Mouse (Mus musculus) forebrain, embryonic 15.5 days (tissue): ENCODE measurements around the gene Rab3gap2. TPM values are rescaled to one million over a fixed set of nuclear protein-coding genes. Genes with fewer than 3 reads are reported as not detected.

ENCODE experiments used
- ATAC-seq: fragments of 200-750 bp; cut with Nextera tagmentation; replicated peaks from 2 replicates; pipeline ENCODE4 v1.8.0; 2017; ENCODE audit warnings: mild to moderate bottlenecking, moderate TSS enrichment, moderate library complexity
- H3K27ac ChIP-seq: fragments of 300-500 bp; sonication (generic); replicated peaks from 2 replicates; pipeline ENCODE4 v1.5.1; 2015; ENCODE audit warnings: mild to moderate bottlenecking, inconsistent platforms
- H3K27me3 ChIP-seq: fragments of 300-500 bp; sonication (generic); 2 replicates; pipeline ENCODE4 v1.6.1; 2015; ENCODE audit warnings: inconsistent platforms
- H3K36me3 ChIP-seq: fragments of 300-500 bp; sonication (generic); 2 replicates; pipeline ENCODE4 v1.6.1; 2015; ENCODE audit warnings: mild to moderate bottlenecking, inconsistent platforms
- H3K4me1 ChIP-seq: fragments of 300-500 bp; sonication (generic); 2 replicates; pipeline ENCODE4 v1.6.1; 2015; ENCODE audit warnings: inconsistent platforms
- H3K4me2 ChIP-seq: fragments of 300-500 bp; sonication (generic); replicated peaks from 2 replicates; pipeline ENCODE4 v1.6.1; 2015; ENCODE audit warnings: mild to moderate bottlenecking, inconsistent platforms
- H3K4me3 ChIP-seq: fragments of 300-500 bp; sonication (generic); 2 replicates; pipeline ENCODE4 v1.5.1; 2015; ENCODE audit warnings: mild to moderate bottlenecking, inconsistent platforms
- H3K9ac ChIP-seq: fragments of 300-500 bp; sonication (generic); replicated peaks from 2 replicates; pipeline ENCODE4 v1.6.1; 2015; ENCODE audit warnings: mild to moderate bottlenecking, inconsistent platforms
- H3K9me3 ChIP-seq: fragments of 300-500 bp; sonication (generic); 2 replicates; pipeline ENCODE4 v1.6.1; 2016; ENCODE audit warnings: inconsistent platforms
- WGBS: fragments of 180-500 bp; shearing (Covaris S2); methylation state at CpG from one replicate; pipeline ENCODE4 v1.1.7; 2015; ENCODE audit warnings: mixed read lengths; 5-methylcytosine and 5-hydroxymethylcytosine counted together
- polyA plus RNA-seq: library from polyadenylated mRNA; unstranded; fragments of >200 nt; fragmentation: Nextera tagmentation; extraction: Ambion mirVana; gene quantifications from 2 replicates; pipeline ENCODE4 v1.2.1, GENCODE M21; 2015

Rab3gap2 gene
- polyA plus RNA-seq, 1 experiment from 2014 or later: 25.8 TPM

- WGBS: 94% methylated on average over 20 of the region's 20 CpGs
- no peaks in the 10 kb centered on the region for H3K27me3 ChIP-seq
- H3K9me3 ChIP-seq: no peaks in the 10 kb centered on the region
- peaks cover 66% of the 10 kb centered on the region for H3K36me3 ChIP-seq
- H3K4me2 ChIP-seq: no peak overlapping the region
- H3K9ac ChIP-seq: no peak overlapping the region
- no peak overlapping the region for H3K27ac ChIP-seq
- peaks cover 16% of the 10 kb centered on the region for H3K4me1 ChIP-seq
- ATAC-seq: no peak
- no peak overlapping the region for H3K4me3 ChIP-seq
Observed at GRCm38 (mm10) chr1:185287066-185287465, 83.1 kb downstream of the Rab3gap2 start.

GRCm38 (mm10) chr1:185289231-185289630, 85.3 kb downstream of the Rab3gap2 start:
- 74% methylated on average over 5 of the region's 5 CpGs for WGBS
- H3K4me3 ChIP-seq: no peak overlapping the region
- no peaks in the 10 kb centered on the region for H3K27me3 ChIP-seq
- H3K4me1 ChIP-seq: peaks cover 14% of the 10 kb centered on the region
- H3K36me3 ChIP-seq: peaks cover 64% of the 10 kb centered on the region
- H3K9me3 ChIP-seq: no peaks in the 10 kb centered on the region
- H3K9ac ChIP-seq: no peak overlapping the region
- H3K4me2 ChIP-seq: no peak overlapping the region
- H3K27ac ChIP-seq: no peak overlapping the region
- no peak for ATAC-seq

- Histone ChIP-seq H3K9me3 (no peaks in the 10 kb centered on the region), H3K27me3 (no peaks in the 10 kb centered on the region), H3K27ac (no peak overlapping the region), H3K4me2 (no peak overlapping the region), H3K36me3 (peaks cover 67% of the 10 kb centered on the region), H3K4me1 (no peaks in the 10 kb centered on the region), H3K9ac (no peak overlapping the region), H3K4me3 (no peak overlapping the region)
- 70% methylated on average over 4 of the region's 4 CpGs for WGBS
- no peak for ATAC-seq
Observed at GRCm38 (mm10) chr1:185291336-185291735, 87.4 kb downstream of the Rab3gap2 start.

- ATAC-seq: no peak
- WGBS: 90% methylated on average over 10 of the region's 10 CpGs
Observed at GRCm38 (mm10) chr1:185292646-185293360, 88.9 kb downstream of the Rab3gap2 start.

GRCm38 (mm10) chr1:185296850-185297249, 92.9 kb downstream of the Rab3gap2 start:
- no peak overlapping the region for H3K4me3 ChIP-seq
- no peak overlapping the region for H3K9ac ChIP-seq
- H3K9me3 ChIP-seq: no peaks in the 10 kb centered on the region
- H3K4me2 ChIP-seq: no peak overlapping the region
- no peak for ATAC-seq
- no peaks in the 10 kb centered on the region for H3K27me3 ChIP-seq
- H3K4me1 ChIP-seq: no peaks in the 10 kb centered on the region
- WGBS: 93% methylated on average over 7 of the region's 7 CpGs
- no peak overlapping the region for H3K27ac ChIP-seq
- H3K36me3 ChIP-seq: peaks cover 53% of the 10 kb centered on the region

More at GRCm38 (mm10) chr1:185292646-185293360, 88.9 kb downstream of the Rab3gap2 start:
- no peak overlapping the region for H3K9ac ChIP-seq
- no peak overlapping the region for H3K27ac ChIP-seq
- no peak overlapping the region for H3K4me2 ChIP-seq
- H3K9me3 ChIP-seq: no peaks in the 10 kb centered on the region
- H3K4me3 ChIP-seq: no peak overlapping the region
- peaks cover 65% of the 10 kb centered on the region for H3K36me3 ChIP-seq
- no peaks in the 10 kb centered on the region for H3K27me3 ChIP-seq
- no peaks in the 10 kb centered on the region for H3K4me1 ChIP-seq

GRCm38 (mm10) chr1:185298496-185298895, 94.6 kb downstream of the Rab3gap2 start:
- H3K27ac ChIP-seq: no peak overlapping the region
- H3K4me1 ChIP-seq: no peaks in the 10 kb centered on the region
- no peak overlapping the region for H3K4me2 ChIP-seq
- peaks cover 47% of the 10 kb centered on the region for H3K36me3 ChIP-seq
- no peak overlapping the region for H3K9ac ChIP-seq
- H3K27me3 ChIP-seq: no peaks in the 10 kb centered on the region
- 93% methylated on average over 8 of the region's 8 CpGs for WGBS
- no peak overlapping the region for H3K4me3 ChIP-seq
- no peak for ATAC-seq
- no peaks in the 10 kb centered on the region for H3K9me3 ChIP-seq

- no peak overlapping the region for H3K4me2 ChIP-seq
- no peaks in the 10 kb centered on the region for H3K27me3 ChIP-seq
- 89% methylated on average over 6 of the region's 6 CpGs for WGBS
- H3K9ac ChIP-seq: no peak overlapping the region
- no peak overlapping the region for H3K27ac ChIP-seq
- peaks cover 18% of the 10 kb centered on the region; the same call in 1 of the 2 replicates for H3K36me3 ChIP-seq
- ATAC-seq: no peak
- no peak overlapping the region for H3K4me3 ChIP-seq
- no peaks in the 10 kb centered on the region for H3K9me3 ChIP-seq
- no peaks in the 10 kb centered on the region for H3K4me1 ChIP-seq
Observed at GRCm38 (mm10) chr1:185302816-185303215, 98.9 kb downstream of the Rab3gap2 start.

GRCm38 (mm10) chr1:185306836-185307235, 102.9 kb downstream of the Rab3gap2 start:
- H3K4me1 ChIP-seq: no peaks in the 10 kb centered on the region
- 98% methylated on average over 12 of the region's 12 CpGs for WGBS

GRCm38 (mm10) chr1:185307645-185308044, 103.7 kb downstream of the Rab3gap2 start:
- H3K36me3 ChIP-seq: peaks cover 19% of the 10 kb centered on the region
- H3K27me3 ChIP-seq: no peaks in the 10 kb centered on the region
- no peak overlapping the region for H3K4me3 ChIP-seq
- WGBS: 95% methylated on average over 7 of the region's 7 CpGs
- no peak overlapping the region for H3K9ac ChIP-seq
- H3K4me1 ChIP-seq: no peaks in the 10 kb centered on the region
- H3K9me3 ChIP-seq: no peaks in the 10 kb centered on the region
- ATAC-seq: no peak
- no peak overlapping the region for H3K4me2 ChIP-seq
- no peak overlapping the region for H3K27ac ChIP-seq

More at GRCm38 (mm10) chr1:185306836-185307235, 102.9 kb downstream of the Rab3gap2 start:
- Histone ChIP-seq H3K4me2 (no peak overlapping the region), H3K36me3 (peaks cover 13% of the 10 kb centered on the region), H3K4me3 (no peak overlapping the region), H3K9me3 (no peaks in the 10 kb centered on the region), H3K9ac (no peak overlapping the region), H3K27me3 (no peaks in the 10 kb centered on the region), H3K27ac (no peak overlapping the region)
- ATAC-seq: no peak

GRCm38 (mm10) chr1:185308334-185308733, 104.4 kb downstream of the Rab3gap2 start:
- 94% methylated on average over 2 of the region's 2 CpGs for WGBS
- no peak overlapping the region for H3K4me3 ChIP-seq
- H3K27ac ChIP-seq: no peak overlapping the region
- no peak overlapping the region for H3K9ac ChIP-seq
- no peaks in the 10 kb centered on the region for H3K27me3 ChIP-seq
- H3K4me2 ChIP-seq: no peak overlapping the region
- peaks cover 21% of the 10 kb centered on the region for H3K36me3 ChIP-seq
- no peaks in the 10 kb centered on the region for H3K4me1 ChIP-seq
- H3K9me3 ChIP-seq: no peaks in the 10 kb centered on the region
- ATAC-seq: no peak

GRCm38 (mm10) chr1:185308908-185309307, 105.0 kb downstream of the Rab3gap2 start:
- Histone ChIP-seq H3K4me1 (no peaks in the 10 kb centered on the region), H3K4me3 (no peak overlapping the region), H3K36me3 (peaks cover 27% of the 10 kb centered on the region), H3K27me3 (no peaks in the 10 kb centered on the region), H3K4me2 (no peak overlapping the region), H3K9ac (no peak overlapping the region), H3K27ac (no peak overlapping the region), H3K9me3 (no peaks in the 10 kb centered on the region)
- 81% methylated on average over 4 of the region's 4 CpGs for WGBS
- no peak for ATAC-seq

- Histone ChIP-seq H3K9ac (no peak overlapping the region), H3K4me1 (no peaks in the 10 kb centered on the region), H3K27me3 (no peaks in the 10 kb centered on the region), H3K4me2 (no peak overlapping the region), H3K36me3 (peaks cover 43% of the 10 kb centered on the region), H3K9me3 (no peaks in the 10 kb centered on the region), H3K4me3 (no peak overlapping the region), H3K27ac (no peak overlapping the region)
- no peak for ATAC-seq
- 93% methylated on average over 9 of the region's 9 CpGs for WGBS
Observed at GRCm38 (mm10) chr1:185311949-185312348, 108.0 kb downstream of the Rab3gap2 start.

GRCm38 (mm10) chr1:185314546-185314945, 110.6 kb downstream of the Rab3gap2 start:
- WGBS: 94% methylated on average over 4 of the region's 4 CpGs
- no peak for ATAC-seq
- no peaks in the 10 kb centered on the region for H3K9me3 ChIP-seq
- H3K27ac ChIP-seq: no peak overlapping the region
- H3K4me1 ChIP-seq: no peaks in the 10 kb centered on the region
- H3K4me2 ChIP-seq: no peak overlapping the region
- H3K4me3 ChIP-seq: no peak overlapping the region
- H3K9ac ChIP-seq: no peak overlapping the region
- H3K27me3 ChIP-seq: no peaks in the 10 kb centered on the region
- H3K36me3 ChIP-seq: peaks cover 47% of the 10 kb centered on the region
